Mouse (Mus musculus) cerebellum, postnatal 25 days (tissue): ENCODE data around the gene Kat2a.

Experiments
- DNase-seq, 2 experiments: peaks; one replicate each; pipeline ENCODE4 v3.0.0; 2021; ENCODE audit warnings: mixed read lengths in 2 of 2

The Kat2a gene

DNA sequence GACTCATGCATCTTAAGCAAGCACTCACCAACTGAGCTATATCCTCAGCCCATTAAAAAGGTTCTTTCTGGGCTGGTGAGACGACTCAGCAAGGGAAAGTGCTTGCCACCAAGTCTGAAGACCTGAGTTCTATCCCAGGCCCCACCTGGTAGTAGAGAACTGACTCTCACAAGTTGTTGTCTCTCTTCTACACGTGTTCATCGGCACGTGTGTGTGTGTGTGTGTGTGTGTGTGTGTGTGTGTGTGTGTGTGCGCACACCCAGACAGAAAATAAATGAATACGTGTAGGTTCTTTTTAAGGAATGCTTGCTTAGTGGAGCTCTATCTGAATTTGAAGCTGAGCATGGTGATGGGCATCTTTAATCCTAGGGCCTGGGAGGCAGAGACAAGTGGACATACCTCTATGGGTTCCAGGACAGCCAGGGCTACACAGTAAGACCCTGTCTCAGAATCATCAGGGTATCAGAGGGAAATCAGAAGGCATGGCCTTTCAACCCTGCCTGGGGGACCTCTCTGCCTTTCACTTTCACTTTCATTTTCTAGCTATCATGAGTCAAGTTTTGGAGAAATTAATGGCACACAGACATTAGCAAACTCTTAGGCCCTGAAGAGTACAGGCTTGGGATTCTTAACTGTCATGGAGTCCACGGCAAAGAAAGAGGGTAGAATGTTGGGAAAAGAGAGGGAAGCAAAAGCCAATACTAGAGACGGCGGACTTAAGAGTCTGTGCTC is 23.0 kb upstream of the Kat2a start:
- DNase-seq, result no peak

DNA sequence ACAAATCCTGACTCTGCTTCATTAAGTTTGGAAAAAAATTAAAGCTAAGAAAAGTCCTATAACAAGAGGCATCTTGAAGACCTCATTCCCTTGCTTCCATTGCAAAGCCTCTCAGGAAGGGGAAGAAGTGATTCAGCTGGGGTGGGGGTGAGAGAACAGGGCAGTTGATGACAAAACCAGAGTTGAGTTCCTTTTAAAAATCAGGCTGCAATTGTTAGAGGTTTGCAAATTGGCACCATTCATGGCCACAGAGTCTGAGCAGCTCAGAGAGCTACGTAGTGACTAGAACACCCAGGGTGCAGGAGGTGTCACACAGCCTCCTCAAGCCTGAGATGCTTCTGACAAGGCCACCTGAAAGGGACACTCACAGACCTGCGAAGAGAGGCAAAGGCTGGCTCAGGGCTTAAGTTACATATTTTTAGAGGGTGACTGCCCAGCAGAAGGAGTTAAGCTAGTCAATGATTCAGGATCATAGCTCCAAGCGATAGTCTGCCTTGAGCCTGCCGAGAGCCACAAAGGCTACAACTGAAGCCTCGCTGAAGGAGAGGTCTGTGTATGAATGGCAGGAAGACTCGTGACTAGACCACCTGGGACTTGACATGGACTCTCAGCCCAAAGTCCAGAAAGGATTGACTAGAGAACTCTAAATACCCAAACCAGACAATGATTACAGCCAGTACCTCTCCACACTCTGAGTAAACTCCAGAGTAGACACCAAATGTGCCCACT is 18.4 kb upstream of the Kat2a start:
- no peak for DNase-seq

DNA sequence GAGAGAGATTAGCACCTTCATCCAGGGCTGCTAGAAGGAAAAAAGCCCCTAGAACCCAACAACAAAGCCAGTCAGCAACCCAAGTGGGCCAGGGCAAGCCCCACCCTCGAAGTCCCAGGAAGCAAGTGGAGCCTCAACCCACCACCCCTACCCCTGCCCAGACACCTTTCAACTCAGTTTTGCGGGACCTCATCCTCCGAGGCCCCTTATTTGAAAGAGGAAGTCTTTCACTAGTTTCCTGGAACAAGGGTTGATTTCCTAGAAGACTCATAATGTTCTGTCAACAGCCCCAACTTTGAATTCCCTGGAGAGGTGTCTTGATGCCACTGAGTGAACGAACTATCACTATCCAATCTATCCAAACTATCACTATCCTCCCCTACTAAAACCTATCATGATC is 17.7 kb upstream of the Kat2a start:
- no peak for DNase-seq

DNA sequence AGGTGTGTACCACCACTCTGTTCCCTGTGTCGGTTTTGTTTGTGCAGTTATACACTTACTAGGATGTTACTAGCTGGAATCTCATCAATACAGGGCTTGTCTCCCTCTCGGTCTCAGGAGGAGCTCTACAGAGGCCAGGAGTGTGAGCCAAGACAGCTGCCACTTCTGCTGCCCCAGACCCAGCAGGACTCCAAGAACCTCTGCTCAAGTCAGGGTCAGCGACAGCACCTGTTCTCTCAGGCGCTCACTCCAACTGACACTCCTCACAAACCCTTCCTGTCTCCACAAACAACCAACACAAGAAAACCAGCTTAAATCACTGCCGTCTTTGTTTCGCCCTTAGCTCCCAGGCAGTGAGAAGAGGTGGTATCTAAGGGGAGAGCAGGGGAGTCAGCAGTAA is 16.3 kb upstream of the Kat2a start:
- DNase-seq, result no peak

DNA sequence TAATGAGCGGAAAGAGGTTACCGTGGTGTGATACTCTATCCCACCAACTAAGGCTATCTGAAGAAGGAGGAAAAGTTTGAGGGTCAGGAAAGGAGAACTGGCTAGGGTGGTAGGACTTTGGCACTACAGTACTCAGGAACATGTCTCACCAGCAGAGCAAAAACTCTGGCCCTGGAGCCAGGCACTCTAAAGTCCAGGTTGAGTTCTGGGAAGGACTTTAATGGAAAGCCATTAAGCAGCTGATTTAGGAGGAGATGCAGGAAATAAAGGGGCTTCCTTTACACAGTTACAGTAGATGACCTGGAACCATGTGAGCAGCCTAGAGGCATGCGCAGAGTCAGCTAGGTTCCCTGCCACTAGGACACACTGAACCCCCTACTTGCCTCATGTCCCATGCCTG is 14.9 kb upstream of the Kat2a start:
- no peak for DNase-seq

DNA sequence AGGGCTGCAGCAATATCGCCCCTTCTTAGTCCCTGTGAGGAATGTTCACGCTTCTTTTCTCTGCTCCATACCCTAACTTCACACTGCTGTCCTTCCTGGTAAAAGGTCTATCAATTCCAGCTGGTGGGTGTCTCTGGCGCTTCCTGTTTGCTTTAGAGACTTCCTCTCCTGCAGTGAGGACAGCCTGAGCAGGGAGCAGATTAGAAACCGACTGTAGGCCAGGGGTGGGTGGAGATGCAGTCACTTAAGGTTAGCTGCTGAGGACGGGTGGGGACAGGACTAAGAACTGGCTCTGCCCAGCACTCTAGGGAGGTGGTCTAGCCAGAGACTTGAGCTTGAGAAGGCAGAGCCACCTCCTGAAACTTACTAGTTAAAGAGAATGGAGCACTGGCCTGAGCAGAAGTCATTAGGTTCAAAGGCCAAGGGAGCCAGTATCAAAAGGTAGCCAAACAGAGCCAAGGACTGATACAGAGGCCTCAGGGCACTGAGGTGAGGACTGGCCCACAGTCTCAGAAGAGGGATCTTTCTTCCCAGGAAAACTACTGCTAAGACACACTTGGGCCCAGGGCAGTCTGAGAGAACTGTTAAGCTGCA is 12.8 kb upstream of the Kat2a start:
- no peak for DNase-seq

DNA sequence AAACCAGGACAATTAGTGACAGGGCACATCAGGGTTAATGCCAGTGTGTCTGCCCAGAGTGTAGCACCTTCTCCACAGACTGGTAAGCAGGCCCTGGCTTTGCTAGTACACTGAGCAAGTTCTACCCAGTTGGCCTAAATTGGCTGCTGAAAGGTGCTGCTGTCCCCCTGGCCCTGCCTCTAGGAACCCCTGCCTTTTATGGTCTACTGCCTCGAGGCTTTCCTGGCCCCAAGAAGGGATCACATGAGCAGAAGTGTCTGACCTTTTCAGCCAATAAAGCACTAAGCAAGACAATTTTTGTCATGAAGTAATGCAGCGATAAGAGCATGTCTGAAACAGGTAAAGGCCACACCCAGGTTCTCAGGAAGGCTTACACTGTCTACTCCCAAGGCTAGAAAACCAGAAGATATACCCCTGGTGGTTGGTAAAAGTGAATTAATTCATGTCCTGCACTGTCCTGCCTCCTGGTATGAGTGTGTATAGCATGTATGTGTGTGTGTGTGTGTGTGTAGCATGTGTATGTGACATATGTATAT is 10.3 kb upstream of the Kat2a start:
- no peak for DNase-seq

DNA sequence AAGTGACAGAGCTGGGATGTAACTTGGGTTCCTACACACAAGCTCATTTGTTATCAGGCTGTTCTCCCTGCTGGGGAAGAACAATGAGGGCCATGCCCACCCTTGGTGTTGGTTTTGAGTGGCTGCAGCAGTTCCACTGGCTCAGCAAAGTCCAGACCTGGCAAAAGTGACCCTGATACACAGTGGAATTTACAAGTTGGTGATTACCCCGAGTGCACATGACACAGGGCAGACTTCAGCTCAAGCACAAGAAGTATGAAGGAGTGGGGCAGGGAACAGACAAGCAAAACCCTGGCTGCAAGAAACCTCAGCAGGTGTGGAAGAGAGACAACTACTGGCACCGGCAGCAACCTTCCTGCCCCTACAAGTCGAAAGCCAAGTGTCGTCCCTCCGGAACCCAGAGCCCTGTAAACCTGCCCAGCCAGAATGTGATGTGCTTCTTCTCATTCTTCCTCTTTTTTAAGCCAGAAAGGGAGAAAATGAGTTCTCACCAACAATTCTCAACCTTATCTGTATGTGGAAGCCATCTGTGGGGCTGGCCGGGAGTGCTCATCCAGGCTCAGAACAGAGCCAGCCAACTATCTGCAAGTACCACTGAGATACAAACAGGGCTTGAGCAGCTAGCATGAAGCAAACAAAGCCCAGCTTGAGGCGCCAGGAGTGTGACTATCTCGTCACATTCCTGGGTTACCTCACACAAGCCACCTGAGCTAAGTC is 9.7 kb upstream of the Kat2a start:
- no peak for DNase-seq

DNA sequence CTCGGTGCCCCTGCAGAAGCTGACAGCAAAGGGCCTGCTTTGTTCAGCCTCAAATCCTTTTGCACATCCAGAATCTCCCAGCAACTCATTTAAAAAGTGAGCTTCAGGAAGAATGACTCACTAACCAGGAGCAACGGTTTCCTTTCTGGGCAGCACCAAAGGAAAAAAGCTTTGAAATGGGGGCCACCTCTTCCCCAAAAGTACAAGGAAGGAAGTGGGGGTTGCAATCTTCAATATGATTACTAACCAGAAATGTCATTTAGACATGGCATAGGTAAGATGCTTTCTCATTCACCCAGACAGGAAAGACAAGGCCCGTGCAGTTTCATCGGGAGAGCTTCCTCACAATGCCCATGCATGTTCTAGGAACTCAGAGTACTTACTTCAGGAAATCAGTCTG is 9.0 kb upstream of the Kat2a start:
- no peak for DNase-seq

DNA sequence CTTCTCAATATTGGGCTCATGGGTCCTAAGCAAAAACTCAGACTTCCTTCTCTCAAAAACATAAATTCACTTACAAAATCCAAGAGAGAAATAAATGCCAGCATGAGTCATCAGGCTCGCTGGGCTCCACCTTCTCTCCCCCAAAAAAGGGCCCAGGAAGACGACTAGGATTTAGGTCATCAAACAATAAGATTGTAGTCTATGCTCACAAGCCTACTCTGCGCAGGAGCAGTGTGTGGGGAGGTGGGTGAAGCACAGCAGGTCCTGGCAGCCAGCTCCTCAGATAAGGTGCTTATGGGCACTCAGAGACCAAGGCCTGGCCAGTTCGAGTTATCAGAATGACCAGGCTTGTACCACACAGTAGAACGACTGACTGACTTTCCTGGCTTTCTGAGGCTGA is 8.1 kb upstream of the Kat2a start:
- DNase-seq, result no peak

DNA sequence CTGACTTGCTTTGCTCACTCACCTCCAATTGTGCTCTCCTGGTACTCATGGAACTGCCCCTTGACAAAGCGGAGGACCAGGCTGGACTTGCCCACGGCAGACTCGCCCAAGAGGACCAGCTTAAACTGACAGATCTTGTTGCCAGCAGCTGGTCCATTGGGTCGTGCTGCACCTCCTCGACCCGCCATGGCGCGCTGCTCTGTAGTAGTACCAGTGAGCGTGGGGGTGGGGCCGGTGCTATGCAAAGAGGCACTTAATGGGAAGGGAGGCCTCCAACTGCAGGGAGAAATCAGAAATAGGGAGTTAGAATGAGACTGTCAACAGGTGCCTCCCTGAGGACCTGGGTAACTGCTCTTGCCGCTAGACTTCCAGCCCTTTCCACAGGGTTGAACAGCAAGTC is 7.6 kb upstream of the Kat2a start:
- no peak for DNase-seq

DNA sequence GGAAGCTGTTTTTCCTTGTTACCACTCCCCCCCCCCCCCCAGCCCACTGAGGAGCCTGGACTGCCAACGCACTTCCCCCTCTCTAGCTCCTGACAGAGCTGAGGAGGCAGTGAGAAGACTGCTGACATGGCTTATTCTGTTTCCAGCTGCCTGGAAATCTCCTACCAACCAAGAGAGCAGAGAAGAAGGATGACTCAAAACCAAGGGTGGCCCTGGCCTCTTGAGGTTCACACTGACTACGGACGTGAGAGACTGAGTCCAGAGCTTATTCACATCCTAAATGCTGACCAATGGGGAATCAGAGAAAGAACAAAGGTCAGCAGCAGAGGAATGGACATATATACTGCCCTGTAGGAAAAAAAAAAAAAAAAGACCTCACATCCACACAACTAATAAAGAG is 7.0 kb upstream of the Kat2a start:
- no peak for DNase-seq

DNA sequence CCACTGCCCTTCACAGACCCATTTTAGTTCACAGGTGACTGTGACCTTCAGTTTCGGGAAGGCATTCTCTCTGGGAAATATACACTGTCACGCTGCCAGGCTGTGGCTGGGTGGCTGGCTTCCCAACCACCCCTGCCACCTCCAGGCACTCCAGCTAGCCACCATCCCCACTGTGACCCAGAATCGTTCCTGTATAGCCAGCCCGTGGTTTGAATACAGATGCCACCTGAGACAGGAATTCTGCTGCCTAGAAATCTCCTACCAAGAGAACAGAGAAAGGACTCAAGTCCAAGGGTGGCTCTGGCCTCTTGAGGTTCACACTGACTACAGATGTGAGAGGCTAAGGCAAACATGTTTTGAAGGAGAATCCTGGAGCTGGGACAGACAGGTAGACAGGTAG is 6.6 kb upstream of the Kat2a start:
- DNase-seq, result no peak

DNA sequence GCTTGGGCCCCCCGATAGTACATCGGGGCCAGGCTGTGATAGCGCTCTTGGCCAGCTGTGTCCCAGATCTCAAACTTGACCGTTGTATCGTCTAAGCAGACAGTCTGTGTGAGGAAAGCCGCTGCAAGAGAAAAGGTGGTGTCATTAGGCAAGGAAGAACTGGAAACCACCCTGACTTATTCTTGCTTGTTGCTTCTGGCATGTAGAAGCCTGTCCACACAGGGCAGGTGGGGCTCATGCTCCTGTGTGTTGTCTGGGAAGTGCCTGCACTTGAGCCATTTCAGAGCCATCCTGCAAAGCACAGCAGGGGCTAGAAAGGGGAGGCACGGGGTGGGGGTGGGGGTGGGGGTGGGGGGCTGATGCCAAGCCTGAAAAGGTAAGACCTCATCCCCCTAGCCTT is 6.2 kb upstream of the Kat2a start:
- DNase-seq, result no peak

DNA sequence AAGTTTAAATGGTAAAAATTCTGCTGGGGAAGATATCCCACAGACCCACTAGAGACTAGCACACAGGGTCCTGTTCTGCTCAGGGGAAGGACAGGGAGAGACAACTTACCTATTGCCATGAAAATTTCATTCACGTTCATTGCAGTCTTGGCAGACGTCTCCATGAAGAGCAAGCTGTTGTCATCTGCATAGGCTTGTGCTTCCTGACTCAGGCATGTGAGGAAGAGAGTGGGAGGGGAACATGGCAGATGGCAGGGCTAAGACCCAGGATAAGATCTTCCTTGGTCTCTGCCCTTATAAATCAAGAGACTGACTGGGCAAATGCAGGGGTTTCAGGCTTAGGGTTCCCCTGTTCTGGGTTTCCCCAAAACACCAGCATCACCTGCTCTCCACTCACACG is 4.4 kb upstream of the Kat2a start:
- no peak for DNase-seq

DNA sequence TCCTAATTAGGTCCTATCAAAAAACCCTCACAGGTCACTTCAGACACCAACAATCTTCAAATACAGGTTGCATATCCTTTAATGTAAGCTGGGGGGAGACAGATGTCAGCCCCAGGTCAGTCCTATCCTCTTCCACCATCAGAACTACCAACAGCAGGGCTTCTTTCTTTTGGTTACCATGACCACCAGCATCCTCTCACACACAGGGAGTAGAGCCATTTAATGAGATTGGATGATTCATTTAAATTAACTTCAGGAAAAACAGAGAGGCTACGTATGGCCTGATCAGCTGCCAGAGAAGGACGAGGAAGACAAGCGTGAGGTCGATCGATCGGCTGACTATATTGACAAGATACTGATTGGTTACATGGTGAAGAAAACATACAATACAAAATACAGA is 2.7 kb upstream of the Kat2a start:
- DNase-seq, result no peak

DNA sequence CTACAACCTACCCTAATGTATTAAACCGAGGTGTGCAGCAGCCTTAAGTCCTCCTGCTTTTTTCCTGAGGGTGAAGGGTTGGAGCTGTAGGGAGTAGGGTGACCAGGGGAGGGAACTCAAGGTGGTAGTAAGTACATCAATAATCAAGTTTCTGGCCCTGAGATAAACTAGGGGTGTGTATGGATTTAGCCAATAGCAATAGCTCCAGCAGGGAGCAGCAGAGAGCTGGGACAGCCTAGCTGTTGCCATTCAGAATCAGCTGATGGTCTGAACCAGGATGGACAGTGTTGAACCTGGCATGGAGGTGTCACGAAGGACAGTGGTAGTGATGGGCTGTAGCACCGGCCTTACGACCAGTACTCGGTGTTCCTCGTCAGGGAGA is 2.3 kb upstream of the Kat2a start:
- DNase-seq, result peak; percentile 83 to 92

DNA sequence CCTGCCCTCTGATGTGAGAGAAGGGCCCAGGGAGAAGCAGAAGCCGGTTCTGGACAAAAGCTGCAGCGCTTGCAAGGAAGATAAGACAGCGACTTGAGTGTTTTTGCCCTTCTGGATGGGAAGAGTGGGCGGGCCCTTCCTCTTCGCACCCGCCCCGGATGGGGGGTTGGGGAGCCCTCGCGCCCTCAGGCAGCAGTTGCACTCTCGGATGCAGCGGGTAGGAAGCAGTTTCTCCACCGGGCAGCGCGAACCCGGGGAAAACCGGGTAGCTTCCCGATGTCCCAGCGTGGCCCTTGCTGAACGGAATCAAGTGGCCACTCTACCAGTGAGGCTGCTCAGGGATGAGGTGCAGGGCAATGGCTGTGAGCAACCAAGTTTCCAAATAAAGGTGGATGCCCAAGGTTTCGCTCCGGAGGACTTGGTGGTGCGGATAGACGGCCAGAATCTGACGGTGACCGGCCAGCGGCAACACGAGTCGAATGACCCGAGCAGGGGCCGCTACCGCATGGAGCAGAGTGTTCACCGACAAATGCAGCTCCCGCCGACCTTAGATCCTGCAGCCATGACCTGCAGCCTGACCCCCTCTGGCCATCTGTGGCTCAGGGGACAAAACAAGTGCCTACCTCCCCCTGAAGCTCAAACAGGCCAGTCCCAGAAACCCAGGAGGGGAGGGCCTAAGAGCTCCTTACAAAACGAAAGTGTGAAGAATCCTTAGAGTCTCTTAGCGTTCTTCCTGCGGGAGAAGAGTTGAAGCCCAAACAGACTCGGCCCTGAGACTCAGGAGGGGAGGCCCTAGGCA is 1.7 kb upstream of the Kat2a start, which contains the start of gene Hspb9:
TSS of gene Hspb9 (plus strand) at position 116 of the 799 bp plus-strand sequence.
- peak; percentile 27 to 53 for DNase-seq

DNA sequence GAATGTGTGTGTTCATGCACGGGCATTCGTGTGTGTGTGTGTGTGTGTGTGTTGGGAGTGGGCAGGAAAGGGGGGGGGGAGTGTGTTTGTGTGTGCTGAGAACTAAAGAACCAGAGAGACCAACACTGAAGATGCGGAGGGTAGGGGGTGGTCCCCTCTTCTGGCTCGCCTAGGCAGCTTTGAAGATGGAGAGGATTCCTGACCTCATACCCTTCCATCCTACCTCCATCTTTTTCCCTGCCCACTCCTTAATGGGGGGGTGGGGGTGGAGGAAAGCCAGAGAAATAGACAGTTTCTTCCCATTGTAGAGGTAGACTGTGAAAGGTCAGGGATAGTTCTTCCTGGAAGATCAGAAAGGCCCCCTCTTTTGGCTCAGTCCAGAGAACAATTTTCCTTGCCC is 909 bp upstream of the Kat2a start:
- DNase-seq, result no peak

DNA sequence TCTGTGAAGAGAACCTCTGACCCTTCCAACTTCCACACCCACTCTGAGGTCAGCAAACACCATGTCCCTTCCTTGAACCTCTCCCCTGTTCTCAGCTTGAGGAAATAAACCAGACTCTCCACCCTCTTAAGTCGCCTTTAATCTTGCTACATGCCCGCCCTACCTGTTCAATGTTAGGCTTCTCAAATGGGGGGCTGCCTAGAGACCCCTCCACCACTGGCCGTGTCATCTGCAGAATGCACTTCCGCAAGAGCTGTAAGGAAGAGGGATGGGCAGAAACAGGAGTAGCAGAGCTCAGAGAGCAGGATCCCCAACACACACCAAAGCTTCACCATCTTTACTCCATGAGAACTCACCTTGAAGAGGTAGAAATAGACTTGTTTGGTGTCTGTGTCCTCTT is 1.3 kb downstream of the Kat2a start:
- DNase-seq, result no peak

DNA sequence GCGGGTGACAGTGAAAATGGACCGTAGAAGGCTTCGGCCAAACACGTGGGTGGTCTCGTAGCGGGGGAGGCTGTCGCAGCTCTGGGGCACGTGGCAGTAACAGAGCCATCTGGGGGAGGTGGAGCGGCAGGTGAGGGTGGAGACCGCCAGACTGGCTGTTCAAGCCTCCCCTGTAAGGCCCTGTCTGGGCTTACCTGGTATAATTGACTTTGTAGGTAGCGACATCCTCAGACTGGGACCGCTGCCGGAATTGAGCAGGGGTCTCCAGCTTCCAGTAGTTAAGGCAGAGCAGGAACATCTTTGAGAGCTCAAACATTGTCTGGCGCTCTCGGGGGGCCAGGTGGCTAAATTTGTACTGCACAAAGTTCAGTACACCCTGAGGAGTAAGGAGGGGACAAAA is 1.7 kb downstream of the Kat2a start:
- DNase-seq, result no peak

DNA sequence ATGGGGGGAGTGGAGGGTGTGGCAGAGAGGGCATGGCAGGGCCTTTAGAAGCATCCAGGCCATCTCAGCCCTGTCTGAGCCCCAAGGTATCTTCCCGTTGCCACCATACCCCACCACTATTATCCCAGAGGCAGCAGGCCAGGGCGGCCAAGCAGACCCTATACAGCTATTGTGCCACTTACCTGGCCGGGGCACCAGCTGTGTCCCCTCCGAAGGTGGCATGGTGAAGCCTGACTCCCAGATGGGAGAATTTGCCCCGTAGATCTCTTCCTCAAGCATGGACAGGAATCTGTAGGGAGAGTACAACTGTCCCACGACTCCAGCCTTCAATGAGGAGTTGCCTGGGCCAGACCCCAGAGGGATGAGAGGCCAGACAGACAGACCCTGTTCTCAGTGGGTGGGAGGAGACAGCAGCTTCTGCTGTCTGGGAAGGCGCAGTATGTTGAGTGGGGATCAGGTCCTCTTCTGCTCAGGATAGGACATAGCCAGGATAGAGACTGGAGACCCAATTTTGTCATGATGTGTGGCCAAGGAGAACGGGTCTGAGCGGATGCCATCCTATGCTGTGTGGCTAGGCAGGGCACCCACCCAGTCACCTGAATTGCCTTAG is 3.0 kb downstream of the Kat2a start:
- DNase-seq, result no peak
